Mouse (Mus musculus): ENCODE data around the gene Lrrc55. TPM values are rescaled to one million over a fixed set of nuclear protein-coding genes. Genes with fewer than 3 reads are reported as not detected.
"Not testable (repeated sequence)": the region's sequence is repeated elsewhere in the genome, so short reads cannot be mapped to it uniquely, and the experiment has no call there.

Lrrc55 gene
- polyA plus RNA-seq (2012; rRNA removed): 0.84 and 1.5 TPM in 2 replicates

GRCm38 (mm10) chr2:85196901-85197300 is at the start of gene Lrrc55:
Gene Lrrc55, minus strand, starts transcription at chr2:85197197.
- Histone ChIP-seq H3K4me3 (ENCODE audit: low read depth, low read length) (peak within 1 kb of the TSS; percentile 39), H3K27me3 (ENCODE audit: control insufficient read depth, insufficient read depth, low read length) (no peaks in the 10 kb centered on the region), H3K27ac (ENCODE audit: insufficient read depth, low read depth, low read length) (no peak within 1 kb of the TSS), H3K36me3 (ENCODE audit: control insufficient read depth, insufficient read depth, low read length) (no peaks in the 10 kb centered on the region), H3K4me1 (ENCODE audit: control insufficient read depth, insufficient read depth, insufficient read length, low read length) (no peaks in the 10 kb centered on the region)
- 83% methylated on average over 1 of the region's 1 CpGs for WGBS
- TF ChIP-seq POLR2A (IDR thresholded peaks at IDR 0.05; ENCODE audit: low read depth, low read length): no peak
- no peak for TF ChIP-seq CTCF (IDR thresholded peaks at IDR 0.05; ENCODE audit: extremely low read depth, insufficient read length, insufficient replicate concordance, low read depth, low read length)

DNA sequence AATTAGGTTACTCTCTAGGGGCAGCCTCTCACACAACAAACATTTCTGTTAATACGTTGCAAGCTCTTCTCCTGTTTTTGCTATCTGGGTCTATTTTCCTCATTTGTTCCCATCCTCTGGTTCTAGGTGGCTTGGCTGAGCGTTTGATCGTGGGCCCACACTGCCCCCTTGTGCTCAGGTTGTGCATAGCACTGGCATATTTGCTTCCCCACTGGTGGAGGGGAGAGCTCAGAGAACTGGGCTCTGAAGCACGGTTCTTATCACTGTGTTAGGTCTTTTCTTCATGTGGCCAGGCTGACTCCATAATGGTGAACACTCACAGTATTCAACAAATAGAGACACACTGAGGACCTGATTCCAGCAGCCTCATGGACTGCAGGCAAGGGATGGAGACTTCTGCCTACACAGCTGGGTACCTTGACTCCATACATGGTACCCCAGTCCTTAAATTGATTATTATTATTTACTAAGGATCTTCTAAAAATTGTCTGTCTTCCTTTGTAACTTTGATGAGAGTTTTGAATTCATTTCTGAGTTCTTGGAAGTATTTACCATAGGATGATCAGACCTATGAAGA is 49.6 kb upstream of the Lrrc55 start:
- TF ChIP-seq POLR2A (IDR thresholded peaks at IDR 0.05; ENCODE audit: low read depth, low read length): no peak
- TF ChIP-seq CTCF (IDR thresholded peaks at IDR 0.05; ENCODE audit: extremely low read depth, insufficient read length, insufficient replicate concordance, low read depth, low read length): peak; percentile 93; the same call in 1 of the 2 replicates
- no peaks in the 10 kb centered on the region for H3K4me1 ChIP-seq (ENCODE audit: control insufficient read depth, insufficient read depth, insufficient read length, low read length)

DNA sequence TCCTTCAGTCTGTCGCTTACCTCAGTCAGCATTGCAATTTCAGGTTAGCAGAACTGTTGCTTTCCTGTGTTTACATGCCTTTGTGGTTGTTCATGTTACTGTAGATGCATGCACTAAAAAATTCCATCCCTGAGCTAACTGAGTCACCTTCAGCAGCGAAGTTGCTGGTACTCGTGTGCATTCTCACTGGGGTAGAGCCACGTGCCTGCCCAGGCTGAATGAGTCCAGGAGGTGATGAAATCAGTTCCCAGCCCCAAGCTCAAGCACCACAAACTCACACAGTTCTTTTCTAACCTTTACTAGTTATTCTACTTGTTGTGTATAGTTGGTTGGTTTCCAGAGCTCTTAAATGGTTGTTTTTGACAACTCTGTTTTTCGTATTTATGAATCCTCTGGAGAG is 48.7 kb upstream of the Lrrc55 start:
- WGBS: 36% methylated on average over 5 of the region's 5 CpGs
- Histone ChIP-seq H3K4me3 (ENCODE audit: low read depth, low read length) (no peak overlapping the region), H3K27ac (ENCODE audit: insufficient read depth, low read depth, low read length) (no peak overlapping the region), H3K27me3 (ENCODE audit: control insufficient read depth, insufficient read depth, low read length) (no peaks in the 10 kb centered on the region), H3K36me3 (ENCODE audit: control insufficient read depth, insufficient read depth, low read length) (no peaks in the 10 kb centered on the region), H3K4me1 (ENCODE audit: control insufficient read depth, insufficient read depth, insufficient read length, low read length) (no peaks in the 10 kb centered on the region)
- TF ChIP-seq POLR2A (IDR thresholded peaks at IDR 0.05; ENCODE audit: low read depth, low read length) (no peak), CTCF (IDR thresholded peaks at IDR 0.05; ENCODE audit: extremely low read depth, insufficient read length, insufficient replicate concordance, low read depth, low read length) (no peak)

More for the DNA sequence above, 49.6 kb upstream of the Lrrc55 start:
- H3K4me3 ChIP-seq (ENCODE audit: low read depth, low read length): no peak overlapping the region
- WGBS: 3% methylated on average over 4 of the region's 4 CpGs
- no peak overlapping the region for H3K27ac ChIP-seq (ENCODE audit: insufficient read depth, low read depth, low read length)
- no peaks in the 10 kb centered on the region for H3K36me3 ChIP-seq (ENCODE audit: control insufficient read depth, insufficient read depth, low read length)
- no peaks in the 10 kb centered on the region for H3K27me3 ChIP-seq (ENCODE audit: control insufficient read depth, insufficient read depth, low read length)

DNA sequence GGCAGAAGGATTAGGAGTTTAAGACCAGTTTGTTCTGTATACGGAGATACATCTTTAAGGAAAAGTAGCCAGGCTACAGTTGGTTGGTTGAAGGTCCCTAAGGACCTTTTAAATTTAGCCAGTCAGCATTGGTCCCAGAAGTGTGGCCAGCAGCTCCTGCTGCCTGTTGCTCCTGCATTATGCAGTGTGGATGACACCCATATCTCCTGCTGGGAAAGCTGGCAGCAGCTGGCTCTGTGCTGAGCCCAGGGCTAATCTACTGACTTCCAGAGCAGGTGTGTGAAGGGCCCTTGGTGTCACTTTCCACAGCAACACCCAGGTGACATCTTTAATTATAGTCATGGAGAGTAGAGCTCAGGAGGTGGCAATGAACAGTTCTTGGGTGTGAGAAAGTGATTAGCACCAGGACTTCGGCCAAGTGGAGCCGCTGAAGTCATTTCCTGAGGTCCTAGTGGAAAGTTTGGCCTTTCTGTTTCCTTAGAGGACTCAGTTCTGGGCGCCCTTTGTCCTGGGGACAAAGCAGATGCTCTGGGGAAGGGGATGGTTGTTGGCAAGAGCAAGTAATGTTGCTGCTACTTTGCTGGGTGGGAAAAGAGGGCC is 41.2 kb upstream of the Lrrc55 start:
- 36% methylated on average over 4 of the region's 4 CpGs for WGBS
- no peak for TF ChIP-seq POLR2A (IDR thresholded peaks at IDR 0.05; ENCODE audit: low read depth, low read length)
- no peak for TF ChIP-seq CTCF (IDR thresholded peaks at IDR 0.05; ENCODE audit: extremely low read depth, insufficient read length, insufficient replicate concordance, low read depth, low read length)
- no peak overlapping the region for H3K27ac ChIP-seq (ENCODE audit: insufficient read depth, low read depth, low read length)
- no peaks in the 10 kb centered on the region for H3K36me3 ChIP-seq (ENCODE audit: control insufficient read depth, insufficient read depth, low read length)
- no peaks in the 10 kb centered on the region for H3K27me3 ChIP-seq (ENCODE audit: control insufficient read depth, insufficient read depth, low read length)
- H3K4me1 ChIP-seq (ENCODE audit: control insufficient read depth, insufficient read depth, insufficient read length, low read length): no peaks in the 10 kb centered on the region
- no peak overlapping the region for H3K4me3 ChIP-seq (ENCODE audit: low read depth, low read length)

DNA sequence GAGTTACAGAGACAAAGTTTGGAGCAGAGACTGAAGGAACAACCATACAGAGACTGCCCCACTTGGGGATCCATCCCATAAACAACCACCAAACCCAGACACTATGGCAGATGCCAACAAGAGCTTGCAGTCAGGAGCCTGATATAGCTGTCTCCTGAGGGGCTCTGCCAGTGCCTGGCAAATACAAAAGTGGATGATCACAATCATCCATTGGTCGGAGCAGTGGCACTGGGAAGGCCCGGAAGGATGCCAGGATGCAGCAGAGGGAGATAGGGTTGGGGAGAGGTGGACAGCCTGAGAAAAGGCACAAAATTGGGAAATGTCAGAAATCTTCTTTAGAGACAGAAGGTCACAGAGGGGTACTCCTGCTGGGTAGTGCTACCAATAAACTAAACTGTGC is 40.2 kb upstream of the Lrrc55 start:
- H3K27ac ChIP-seq (ENCODE audit: insufficient read depth, low read depth, low read length): not testable (repeated sequence)

DNA sequence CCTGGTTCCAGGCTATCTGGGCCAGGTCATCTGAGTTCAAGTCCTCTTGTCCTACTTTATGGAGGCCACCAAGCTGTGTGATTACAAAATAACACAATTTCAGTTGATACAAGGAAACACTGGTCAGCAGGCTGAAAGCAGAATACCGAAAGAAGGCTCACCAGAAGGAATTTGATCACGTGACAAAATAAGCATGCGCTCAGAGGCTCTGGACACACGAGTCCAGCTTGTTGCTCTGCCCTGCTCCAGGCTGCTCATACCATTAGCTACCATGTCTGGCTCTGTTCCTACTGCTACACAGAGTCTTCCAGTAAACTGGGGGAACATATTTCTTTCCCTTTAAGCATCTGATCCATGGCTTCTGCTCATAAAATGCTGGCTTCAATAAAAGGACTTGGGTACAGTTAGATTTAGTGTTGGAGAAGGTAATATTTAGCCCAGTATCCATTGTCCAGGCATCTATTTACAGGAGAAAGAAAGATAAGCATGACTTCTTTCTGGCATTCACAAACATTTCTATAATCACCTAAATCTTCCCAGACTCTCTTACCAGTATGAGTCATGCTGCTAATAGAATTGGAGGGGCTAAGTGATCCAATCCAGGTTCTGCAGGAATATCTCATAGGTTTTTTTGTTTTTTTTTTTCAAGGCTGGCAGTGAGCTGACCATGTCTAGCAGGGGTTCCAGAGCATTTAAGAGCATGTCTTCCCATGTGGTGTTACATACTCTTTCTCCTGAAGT is 33.9 kb upstream of the Lrrc55 start:
- Histone ChIP-seq H3K27me3 (ENCODE audit: control insufficient read depth, insufficient read depth, low read length) (no peaks in the 10 kb centered on the region), H3K36me3 (ENCODE audit: control insufficient read depth, insufficient read depth, low read length) (no peaks in the 10 kb centered on the region), H3K27ac (ENCODE audit: insufficient read depth, low read depth, low read length) (no peak overlapping the region), H3K4me3 (ENCODE audit: low read depth, low read length) (no peak overlapping the region), H3K4me1 (ENCODE audit: control insufficient read depth, insufficient read depth, insufficient read length, low read length) (no peaks in the 10 kb centered on the region)
- TF ChIP-seq CTCF (IDR thresholded peaks at IDR 0.05; ENCODE audit: extremely low read depth, insufficient read length, insufficient replicate concordance, low read depth, low read length) (no peak), POLR2A (IDR thresholded peaks at IDR 0.05; ENCODE audit: low read depth, low read length) (no peak)
- 62% methylated on average over 4 of the region's 4 CpGs for WGBS

More for the DNA sequence above, 40.2 kb upstream of the Lrrc55 start:
- H3K36me3 ChIP-seq (ENCODE audit: control insufficient read depth, insufficient read depth, low read length); H3K4me3 ChIP-seq (ENCODE audit: low read depth, low read length); H3K4me1 ChIP-seq (ENCODE audit: control insufficient read depth, insufficient read depth, insufficient read length, low read length); H3K27me3 ChIP-seq (ENCODE audit: control insufficient read depth, insufficient read depth, low read length): not testable (repeated sequence)
- 95% methylated on average over 2 of the region's 2 CpGs for WGBS

DNA sequence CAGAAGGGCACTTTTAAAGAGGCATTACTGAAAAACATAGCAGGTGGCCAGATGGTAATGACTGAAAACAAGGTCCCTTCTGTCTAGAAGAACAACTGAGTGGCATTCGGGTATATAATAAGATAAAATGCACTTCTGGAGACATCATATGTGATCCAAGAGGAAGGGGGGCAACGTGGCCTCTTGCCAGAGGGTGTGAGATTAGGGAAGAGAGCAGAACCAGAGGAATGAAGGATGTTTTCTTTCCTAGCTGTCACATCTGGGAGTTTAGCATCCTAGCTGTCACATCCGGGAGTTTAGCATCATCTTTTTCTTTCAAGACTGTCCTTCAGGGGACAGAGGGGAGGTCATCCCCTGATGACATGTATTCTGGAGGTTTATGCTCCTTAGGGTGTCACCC is 32.6 kb upstream of the Lrrc55 start:
- Histone ChIP-seq H3K36me3 (ENCODE audit: control insufficient read depth, insufficient read depth, low read length) (no peaks in the 10 kb centered on the region), H3K4me1 (ENCODE audit: control insufficient read depth, insufficient read depth, insufficient read length, low read length) (no peaks in the 10 kb centered on the region), H3K4me3 (ENCODE audit: low read depth, low read length) (no peak overlapping the region), H3K27me3 (ENCODE audit: control insufficient read depth, insufficient read depth, low read length) (no peaks in the 10 kb centered on the region), H3K27ac (ENCODE audit: insufficient read depth, low read depth, low read length) (no peak overlapping the region)
- TF ChIP-seq CTCF (IDR thresholded peaks at IDR 0.05; ENCODE audit: extremely low read depth, insufficient read length, insufficient replicate concordance, low read depth, low read length) (no peak), POLR2A (IDR thresholded peaks at IDR 0.05; ENCODE audit: low read depth, low read length) (no peak)
- 58% methylated on average over 3 of the region's 3 CpGs for WGBS

Data from small intestine, adult 2 months (tissue).